Mouse (Mus musculus) forebrain, embryonic 11.5 days (tissue): ENCODE results near the gene Avp. TPM values are rescaled to one million over a fixed set of nuclear protein-coding genes. Genes with fewer than 3 reads are reported as not detected.
A peak's percentile ranks its signal among the peaks of the same experiment; 100 is the strongest.
"Not testable (repeated sequence)": the region's sequence is repeated elsewhere in the genome, so short reads cannot be mapped to it uniquely, and the experiment has no call there.

Experiments used
- ATAC-seq: fragments of 200-750 bp; cut with Nextera tagmentation; replicated peaks from 2 replicates; pipeline ENCODE4 v1.8.0; 2017; ENCODE audit warnings: moderate TSS enrichment; ENCODE audit not compliant: low FRiP score
- DNase-seq: peaks from one replicate; pipeline ENCODE4 v3.0.0-alpha.2; 2017; ENCODE audit warnings: low spot score
- H3K27ac ChIP-seq: fragments of 300-500 bp; sonication (generic); 2 replicates; pipeline ENCODE4 v1.5.1; 2014; ENCODE audit warnings: low read depth, low read length
- H3K27me3 ChIP-seq: fragments of 300-500 bp; sonication (generic); 2 replicates; pipeline ENCODE4 v1.6.1; 2014; ENCODE audit warnings: mild to moderate bottlenecking, low read length, mixed read lengths; ENCODE audit not compliant: control insufficient read depth, insufficient read depth
- H3K36me3 ChIP-seq: fragments of 300-500 bp; sonication (generic); 2 replicates; pipeline ENCODE4 v1.6.1; 2014; ENCODE audit warnings: mild to moderate bottlenecking, low read length, moderate library complexity, mixed read lengths; ENCODE audit not compliant: control insufficient read depth, insufficient read depth
- H3K4me1 ChIP-seq: fragments of 300-500 bp; sonication (generic); replicated peaks from 2 replicates; pipeline ENCODE4 v1.6.1; 2014; ENCODE audit warnings: low read length, mixed read lengths; ENCODE audit not compliant: control insufficient read depth, insufficient read depth
- H3K4me2 ChIP-seq: fragments of 300-500 bp; sonication (generic); 2 replicates; pipeline ENCODE4 v1.6.1; 2014; ENCODE audit warnings: low read depth, mild to moderate bottlenecking, low read length, moderate library complexity, mixed read lengths; ENCODE audit not compliant: severe bottlenecking
- H3K4me3 ChIP-seq: fragments of 300-500 bp; sonication (generic); 2 replicates; pipeline ENCODE4 v1.5.1; 2014; ENCODE audit warnings: low read depth, low read length
- H3K9ac ChIP-seq: fragments of 300-500 bp; sonication (generic); 2 replicates; pipeline ENCODE4 v1.6.1; 2014; ENCODE audit warnings: low read length
- H3K9me3 ChIP-seq: fragments of 300-500 bp; sonication (generic); 2 replicates; pipeline ENCODE4 v1.6.1; 2016; ENCODE audit warnings: low read length, mixed read lengths; ENCODE audit not compliant: control insufficient read depth
- WGBS: fragments of 180-500 bp; shearing (Covaris S2); extraction: QIAGEN DNeasy Blood & Tissue Kit; methylation state at CpG from one replicate; pipeline ENCODE4 v1.1.7; 2014; 5-methylcytosine and 5-hydroxymethylcytosine counted together
- polyA plus RNA-seq: library from polyadenylated mRNA; unstranded; fragments of >200 nt; fragmentation: Nextera tagmentation; extraction: Ambion mirVana; gene quantifications from 2 replicates; pipeline ENCODE4 v1.2.1, GENCODE M21; 2014

Avp gene
- polyA plus RNA-seq, 1 experiment from 2014 or later = not detected

- Histone ChIP-seq H3K4me1 (peaks cover 6% of the 10 kb centered on the region; the same call in 1 of the 2 replicates), H3K27ac (no peak overlapping the region), H3K4me2 (no peak overlapping the region), H3K4me3 (no peak overlapping the region), H3K9me3 (no peaks in the 10 kb centered on the region), H3K9ac (no peak overlapping the region), H3K27me3 (peaks cover 76% of the 10 kb centered on the region), H3K36me3 (no peaks in the 10 kb centered on the region)
- DNase-seq (no peak), ATAC-seq (no peak)
- whole genome bisulfite sequencing = 9% methylated on average over 8 of the region's 8 CpGs
Measured at GRCm38 (mm10) chr2:130579791-130580190, 2.6 kb downstream of the Avp start.

DNA sequence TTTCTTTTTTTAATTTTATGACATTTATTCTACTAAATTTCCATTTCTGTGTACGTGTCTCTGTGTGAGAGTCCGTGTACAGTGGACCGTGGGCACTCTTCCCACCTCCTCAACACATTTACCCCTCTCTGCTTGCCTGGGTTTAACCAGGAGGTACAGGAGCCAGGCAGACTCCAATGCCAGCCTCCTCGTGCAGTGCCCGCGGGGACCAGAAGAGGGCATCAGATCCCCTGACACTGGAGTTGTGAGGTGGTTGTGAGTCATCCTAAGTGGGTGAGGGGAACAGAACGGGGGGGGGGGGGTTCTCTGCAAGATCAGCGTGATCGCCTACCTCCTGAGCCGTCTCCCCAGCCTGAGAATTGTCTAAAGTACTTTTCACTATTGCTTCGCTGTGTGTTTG, 4.2 kb downstream of the Avp start:
- peaks cover 6% of the 10 kb centered on the region; the same call in 1 of the 2 replicates for H3K4me1 ChIP-seq
- no peaks in the 10 kb centered on the region for H3K36me3 ChIP-seq
- H3K4me3 ChIP-seq = no peak overlapping the region
- no peak overlapping the region for H3K27ac ChIP-seq
- H3K9me3 ChIP-seq = no peaks in the 10 kb centered on the region
- no peak for ATAC-seq
- peaks cover 79% of the 10 kb centered on the region for H3K27me3 ChIP-seq
- no peak overlapping the region for H3K4me2 ChIP-seq
- no peak overlapping the region for H3K9ac ChIP-seq
- WGBS = 10% methylated on average over 11 of the region's 11 CpGs
- peak; percentile 83 for DNase-seq

- Histone ChIP-seq H3K36me3 (no peaks in the 10 kb centered on the region), H3K4me2 (0 out of 2 replicates have a peak overlapping the region, but pooled peaks have one; percentile 9), H3K27me3 (peaks cover 78% of the 10 kb centered on the region), H3K4me1 (peaks cover 6% of the 10 kb centered on the region; the same call in 1 of the 2 replicates), H3K9me3 (no peaks in the 10 kb centered on the region), H3K9ac (no peak overlapping the region), H3K27ac (no peak overlapping the region), H3K4me3 (0 out of 2 replicates have a peak overlapping the region, but pooled peaks have one; percentile 6)
- peak; percentile 72 for DNase-seq
- WGBS = 6% methylated on average over 12 of the region's 12 CpGs
- ATAC-seq = peak; percentile 49
Measured at GRCm38 (mm10) chr2:130577632-130578031, 4.7 kb downstream of the Avp start.

DNA sequence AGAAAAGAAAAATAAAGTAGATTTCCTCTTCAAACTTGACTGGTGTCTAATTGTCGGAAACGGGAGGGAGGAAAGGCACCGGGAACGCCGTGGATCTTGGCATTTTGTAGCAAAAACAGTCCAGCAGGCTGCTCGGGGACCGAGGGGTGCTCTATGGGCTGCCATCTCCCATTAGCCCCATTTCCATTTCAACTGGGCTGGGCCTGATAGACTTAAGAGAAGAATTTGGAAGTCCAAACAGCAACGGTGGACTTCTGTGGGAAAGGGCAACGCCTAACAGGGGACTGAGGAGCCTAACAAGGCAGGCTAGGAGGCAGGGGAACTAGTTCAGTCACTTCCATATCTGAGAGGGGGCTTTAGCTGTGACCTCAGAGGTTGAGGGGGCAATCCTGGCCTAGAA, 5.3 kb downstream of the Avp start:
- Histone ChIP-seq H3K27ac (no peak overlapping the region), H3K9me3 (no peaks in the 10 kb centered on the region), H3K4me1 (peaks cover 6% of the 10 kb centered on the region; the same call in 1 of the 2 replicates), H3K36me3 (no peaks in the 10 kb centered on the region), H3K4me3 (no peak overlapping the region), H3K4me2 (peak overlapping the region; percentile 37; the same call in 1 of the 2 replicates), H3K9ac (no peak overlapping the region), H3K27me3 (peaks cover 72% of the 10 kb centered on the region)
- 2% methylated on average over 9 of the region's 9 CpGs for WGBS
- DNase-seq = no peak
- ATAC-seq = no peak

DNA sequence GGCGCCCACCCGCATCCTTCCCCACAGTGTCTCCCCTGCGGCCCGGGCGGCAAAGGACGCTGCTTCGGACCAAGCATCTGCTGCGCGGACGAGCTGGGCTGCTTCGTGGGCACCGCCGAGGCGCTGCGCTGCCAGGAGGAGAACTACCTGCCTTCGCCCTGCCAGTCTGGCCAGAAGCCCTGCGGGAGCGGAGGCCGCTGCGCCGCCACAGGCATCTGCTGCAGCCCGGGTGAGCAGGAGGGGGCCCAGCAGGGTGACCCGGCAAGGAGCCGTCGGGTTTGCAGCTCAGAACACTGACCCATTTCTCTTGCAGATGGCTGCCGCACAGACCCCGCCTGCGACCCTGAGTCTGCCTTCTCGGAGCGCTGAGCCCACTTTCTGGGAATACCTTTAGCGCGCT, 5.8 kb downstream of the Avp start:
- not testable (repeated sequence) for H3K27ac ChIP-seq, H3K9ac ChIP-seq, H3K9me3 ChIP-seq, H3K36me3 ChIP-seq, H3K4me1 ChIP-seq, ATAC-seq
- H3K4me3 ChIP-seq = peak overlapping the region; percentile 19
- DNase-seq = peak; percentile 63
- H3K27me3 ChIP-seq = peaks cover 67% of the 10 kb centered on the region
- H3K4me2 ChIP-seq = peak overlapping the region; percentile 37
- whole genome bisulfite sequencing = 1% methylated on average over 30 of the region's 32 CpGs

GRCm38 (mm10) chr2:130575873-130576272, 6.5 kb downstream of the Avp start, which contains the start of gene Oxt:
Gene Oxt (plus strand): TSS chr2:130576173.
- Histone ChIP-seq H3K9ac (no peak within 1 kb of the TSS), H3K36me3 (no peaks in the 10 kb centered on the region), H3K27ac (no peak within 1 kb of the TSS), H3K4me2 (peak within 1 kb of the TSS; percentile 37), H3K4me3 (peak within 1 kb of the TSS; percentile 19), H3K27me3 (peaks cover 60% of the 10 kb centered on the region), H3K9me3 (no peaks in the 10 kb centered on the region), H3K4me1 (peaks cover 3% of the 10 kb centered on the region; the same call in 1 of the 2 replicates)
- DNase-seq = no peak
- ATAC-seq = no peak
- 35% methylated on average over 9 of the region's 9 CpGs for WGBS

DNA sequence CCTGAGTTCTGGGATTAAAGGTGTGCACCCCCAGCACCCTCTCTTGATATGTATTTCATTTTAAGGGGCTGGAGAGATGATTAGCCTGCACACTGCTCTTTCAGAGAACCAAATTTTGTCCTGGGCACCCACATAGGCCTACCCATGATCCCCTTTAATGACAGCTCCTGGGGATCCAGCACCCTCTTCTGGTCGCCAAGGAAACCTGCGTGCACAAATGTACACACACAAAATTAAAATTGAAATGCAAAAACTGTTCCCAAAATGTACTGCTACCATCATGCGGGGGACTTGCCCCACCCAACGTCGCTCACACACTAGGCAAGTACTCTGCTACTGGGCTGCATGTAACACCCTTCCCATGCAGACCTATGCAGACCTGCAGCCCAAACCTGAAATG, 7.4 kb downstream of the Avp start:
- DNase-seq (no peak), ATAC-seq (no peak)
- Histone ChIP-seq H3K4me2 (no peak overlapping the region), H3K36me3 (no peaks in the 10 kb centered on the region), H3K27ac (no peak overlapping the region), H3K9ac (no peak overlapping the region), H3K9me3 (no peaks in the 10 kb centered on the region), H3K4me3 (no peak overlapping the region), H3K4me1 (no peaks in the 10 kb centered on the region), H3K27me3 (peaks cover 51% of the 10 kb centered on the region)
- WGBS = 82% methylated on average over 5 of the region's 5 CpGs

DNA sequence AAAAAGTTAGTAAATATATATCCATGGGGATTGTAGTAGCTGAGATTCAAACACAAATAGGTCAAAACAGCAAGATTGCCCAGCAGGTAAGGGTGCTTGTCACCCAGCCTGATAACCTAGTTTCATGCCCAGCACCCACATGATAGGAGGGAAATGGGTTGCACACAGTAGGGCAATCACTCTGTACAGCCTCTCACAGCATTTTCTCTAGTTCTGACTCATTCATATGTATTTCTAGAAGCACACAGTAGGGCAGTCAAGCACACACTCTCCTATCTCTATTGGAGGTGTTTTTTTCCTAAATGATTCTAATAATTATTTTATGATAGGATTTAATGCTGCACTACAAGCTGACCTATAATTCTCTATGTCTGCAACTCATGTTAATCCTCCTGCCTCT, 12.4 kb downstream of the Avp start:
- Histone ChIP-seq H3K27me3 (0 out of 2 replicates have a peak, but pooled peaks cover 2% of the 10 kb centered on the region), H3K4me3 (no peak overlapping the region), H3K27ac (no peak overlapping the region), H3K9ac (no peak overlapping the region), H3K9me3 (no peaks in the 10 kb centered on the region), H3K4me2 (no peak overlapping the region), H3K36me3 (no peaks in the 10 kb centered on the region; the same call in 1 of the 2 replicates), H3K4me1 (no peaks in the 10 kb centered on the region)
- DNase-seq (no peak), ATAC-seq (no peak)

GRCm38 (mm10) chr2:130568921-130569320, 13.4 kb downstream of the Avp start:
- WGBS = 80% methylated on average over 4 of the region's 4 CpGs

More at GRCm38 (mm10) chr2:130568921-130569320, 13.4 kb downstream of the Avp start:
- peaks cover 3% of the 10 kb centered on the region; the same call in 1 of the 2 replicates for H3K4me1 ChIP-seq
- no peak overlapping the region for H3K4me3 ChIP-seq
- no peak for ATAC-seq
- no peak overlapping the region for H3K27ac ChIP-seq
- H3K9ac ChIP-seq = no peak overlapping the region
- no peak for DNase-seq
- H3K9me3 ChIP-seq = no peaks in the 10 kb centered on the region
- H3K27me3 ChIP-seq = 0 out of 2 replicates have a peak, but pooled peaks cover under 1% of the 10 kb centered on the region
- H3K36me3 ChIP-seq = no peaks in the 10 kb centered on the region; the same call in 1 of the 2 replicates
- no peak overlapping the region for H3K4me2 ChIP-seq
